Mouse (Mus musculus) liver, embryonic 16.5 days (tissue): ENCODE results near the gene Bik. TPM values are rescaled to one million over a fixed set of nuclear protein-coding genes. Genes with fewer than 3 reads are reported as not detected.

Source experiments
- ATAC-seq: fragments of 200-750 bp; cut with Nextera tagmentation; 2 replicates; pipeline ENCODE4 v1.8.0; 2017; ENCODE audit warnings: low read depth, mild to moderate bottlenecking, moderate number of reproducible peaks, moderate library complexity
- H3K27ac ChIP-seq: fragments of 300-500 bp; sonication (generic); 2 replicates; pipeline ENCODE4 v1.5.1; 2014; ENCODE audit warnings: mild to moderate bottlenecking, low read length
- H3K27me3 ChIP-seq: fragments of 300-500 bp; sonication (generic); 2 replicates; pipeline ENCODE4 v1.6.1; 2014; ENCODE audit warnings: low read depth, low read length, mixed read lengths; ENCODE audit not compliant: control insufficient read depth, insufficient read depth
- H3K36me3 ChIP-seq: fragments of 300-500 bp; sonication (generic); 2 replicates; pipeline ENCODE4 v1.6.1; 2014; ENCODE audit warnings: mild to moderate bottlenecking; ENCODE audit not compliant: control insufficient read depth, insufficient read depth
- H3K4me1 ChIP-seq: fragments of 300-500 bp; sonication (generic); 2 replicates; pipeline ENCODE4 v1.6.1; 2014; ENCODE audit warnings: low read depth, low read length, mixed read lengths; ENCODE audit not compliant: control insufficient read depth
- H3K4me2 ChIP-seq: fragments of 300-500 bp; sonication (generic); 2 replicates; pipeline ENCODE4 v1.6.1; 2014; ENCODE audit warnings: low read depth, low read length, mixed read lengths
- H3K4me3 ChIP-seq: fragments of 300-500 bp; sonication (generic); 2 replicates; pipeline ENCODE4 v1.5.1; 2014; ENCODE audit warnings: low read depth, mild to moderate bottlenecking, low read length
- H3K9ac ChIP-seq: fragments of 300-500 bp; sonication (generic); 2 replicates; pipeline ENCODE4 v1.6.1; 2014; ENCODE audit warnings: low read depth, low read length
- H3K9me3 ChIP-seq: fragments of 300-500 bp; sonication (generic); replicated peaks from 2 replicates; pipeline ENCODE4 v1.6.1; 2016; ENCODE audit warnings: low read length; ENCODE audit not compliant: control insufficient read depth
- WGBS: fragments of 180-500 bp; shearing (Covaris S2); extraction: QIAGEN DNeasy Blood & Tissue Kit; methylation state at CpG from one replicate; pipeline ENCODE4 v1.1.7; 2014; ENCODE audit not compliant: insufficient replicate concordance; 5-methylcytosine and 5-hydroxymethylcytosine counted together
- polyA plus RNA-seq: library from polyadenylated mRNA; unstranded; fragments of >200 nt; fragmentation: Nextera tagmentation; extraction: Ambion mirVana; gene quantifications from 2 replicates; pipeline ENCODE4 v1.2.1, GENCODE M21; 2015

Gene Bik
- polyA plus RNA-seq, 1 experiment from 2014 or later, result 1.8 TPM

- Histone ChIP-seq H3K4me1 (peaks cover 7% of the 10 kb centered on the region), H3K4me3 (no peak overlapping the region), H3K27ac (no peak overlapping the region), H3K9ac (no peak overlapping the region), H3K27me3 (no peaks in the 10 kb centered on the region), H3K4me2 (no peak overlapping the region), H3K9me3 (no peaks in the 10 kb centered on the region), H3K36me3 (no peaks in the 10 kb centered on the region; the same call in 1 of the 2 replicates)
- no peak for ATAC-seq
Measured at GRCm38 (mm10) chr15:83553831-83554230, 27.2 kb downstream of the Bik start.

DNA sequence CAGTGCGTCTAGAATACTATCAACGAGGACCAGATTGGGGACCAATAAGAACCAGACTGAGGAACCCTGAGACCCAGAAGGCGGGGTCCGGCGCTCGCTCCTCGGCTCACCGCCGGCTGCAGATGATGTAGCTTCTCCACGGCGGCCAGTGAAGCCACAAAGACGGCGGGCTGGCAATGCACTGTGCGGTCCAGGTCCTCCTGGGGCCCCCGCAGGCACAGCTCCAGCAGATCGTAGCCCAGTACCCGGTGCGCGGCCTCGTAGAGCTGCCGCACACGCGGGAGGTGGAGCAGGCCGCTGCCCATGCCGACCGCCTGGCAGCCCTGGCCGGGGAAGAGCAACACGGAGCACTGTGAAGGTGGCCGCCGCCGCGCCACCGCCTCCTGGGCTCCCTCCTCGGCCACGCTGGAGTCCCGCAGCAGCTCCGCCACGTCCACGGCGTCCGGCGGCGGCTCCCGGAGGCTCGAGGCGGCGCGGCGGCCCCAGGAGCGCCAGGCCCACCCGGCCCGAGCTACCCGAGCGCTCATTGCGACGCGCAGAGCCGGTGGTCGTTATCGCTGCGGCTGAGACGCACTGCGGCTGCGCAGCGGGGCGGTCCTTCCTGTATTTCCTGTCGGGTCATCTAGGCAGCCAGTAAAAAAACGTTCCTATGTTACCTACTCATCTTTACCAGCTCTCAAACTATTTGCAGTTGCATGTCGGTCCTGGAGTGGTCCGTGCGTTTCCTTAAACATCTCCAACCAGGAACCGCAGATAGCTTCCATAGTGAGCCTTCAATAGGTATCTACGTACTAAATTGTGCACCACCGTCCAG, 28.7 kb downstream of the Bik start:
- H3K4me1 ChIP-seq, result peaks cover 7% of the 10 kb centered on the region
- ATAC-seq, result peak; percentile 89
- H3K27me3 ChIP-seq, result no peaks in the 10 kb centered on the region
- H3K36me3 ChIP-seq, result no peaks in the 10 kb centered on the region
- peak overlapping the region; percentile 90 for H3K4me3 ChIP-seq
- peak overlapping the region; percentile 94 for H3K4me2 ChIP-seq
- H3K9me3 ChIP-seq, result no peaks in the 10 kb centered on the region
- under 1% methylated on average over 72 of the region's 74 CpGs for WGBS
- H3K9ac ChIP-seq, result peak overlapping the region; percentile 93
- peak overlapping the region; percentile 87 for H3K27ac ChIP-seq

DNA sequence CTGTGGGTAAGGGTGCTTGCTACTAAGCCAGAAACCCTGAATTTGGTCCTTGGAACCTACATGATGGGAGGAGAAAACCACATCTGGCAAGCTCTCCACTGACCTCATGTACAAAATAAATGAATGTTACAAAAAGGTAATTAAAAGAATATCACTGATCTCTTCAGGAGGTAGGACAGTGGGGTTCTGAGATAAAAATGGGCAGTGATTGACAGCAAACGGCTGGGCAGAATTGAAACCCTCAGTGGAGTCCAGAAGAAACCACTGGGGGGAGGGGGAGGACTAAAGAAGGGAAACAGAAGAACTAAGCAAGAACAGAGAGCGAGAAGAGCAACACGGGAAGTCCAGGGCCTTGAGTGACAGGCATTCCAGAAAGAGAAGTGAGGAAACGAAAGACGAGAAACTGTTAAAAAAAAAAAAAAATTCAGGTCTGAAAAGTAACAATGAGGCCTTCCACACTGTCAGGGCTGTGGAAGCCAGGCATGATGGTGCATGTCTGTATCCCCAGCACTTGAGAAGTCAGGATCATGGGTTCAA, 34.3 kb downstream of the Bik start:
- Histone ChIP-seq H3K27me3 (no peaks in the 10 kb centered on the region), H3K9me3 (no peaks in the 10 kb centered on the region), H3K4me3 (no peak overlapping the region), H3K9ac (no peak overlapping the region), H3K36me3 (no peaks in the 10 kb centered on the region), H3K4me2 (no peak overlapping the region), H3K4me1 (peaks cover 30% of the 10 kb centered on the region), H3K27ac (peak overlapping the region; percentile 15; the same call in 1 of the 2 replicates)
- WGBS, result 22% methylated on average over 5 of the region's 5 CpGs
- no peak for ATAC-seq

DNA sequence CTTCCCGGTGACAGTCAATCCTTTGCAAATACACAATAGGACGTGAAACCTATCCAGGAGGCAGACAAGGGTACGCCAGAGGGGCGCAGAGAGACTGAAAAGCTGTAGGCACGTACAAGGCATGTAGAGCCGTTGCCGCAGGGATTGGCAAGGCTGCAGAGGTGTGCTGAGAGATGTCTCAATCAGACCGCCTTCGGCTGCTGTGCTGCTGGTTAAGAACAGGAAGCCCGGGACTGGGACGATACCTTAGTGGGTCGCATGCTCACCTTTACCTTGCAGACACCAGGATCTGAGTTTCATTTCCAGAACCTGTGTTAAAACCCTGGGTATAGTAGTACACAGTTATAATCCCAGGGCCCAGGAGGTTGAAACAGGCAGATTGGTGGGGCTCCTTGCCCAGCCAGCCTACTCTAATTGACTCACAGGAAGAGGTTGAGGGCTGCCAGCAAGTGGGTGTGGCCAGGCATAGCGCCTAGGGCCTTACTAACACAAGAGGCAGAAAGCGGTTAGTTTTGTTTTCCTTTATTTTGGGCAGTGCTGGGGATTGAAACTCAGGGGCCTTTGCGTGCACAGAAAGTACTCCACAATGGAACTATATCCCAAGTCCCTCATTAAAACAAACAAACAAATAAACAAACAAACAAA, 36.1 kb downstream of the Bik start:
- H3K9ac ChIP-seq, result peak overlapping the region; percentile 86
- peak overlapping the region; percentile 77 for H3K4me3 ChIP-seq
- H3K4me1 ChIP-seq, result peaks cover 35% of the 10 kb centered on the region
- peak overlapping the region; percentile 95 for H3K27ac ChIP-seq
- peak; percentile 44 for ATAC-seq
- no peaks in the 10 kb centered on the region for H3K27me3 ChIP-seq
- WGBS, result 28% methylated on average over 15 of the region's 15 CpGs
- H3K36me3 ChIP-seq, result no peaks in the 10 kb centered on the region
- no peaks in the 10 kb centered on the region for H3K9me3 ChIP-seq
- peak overlapping the region; percentile 83 for H3K4me2 ChIP-seq

DNA sequence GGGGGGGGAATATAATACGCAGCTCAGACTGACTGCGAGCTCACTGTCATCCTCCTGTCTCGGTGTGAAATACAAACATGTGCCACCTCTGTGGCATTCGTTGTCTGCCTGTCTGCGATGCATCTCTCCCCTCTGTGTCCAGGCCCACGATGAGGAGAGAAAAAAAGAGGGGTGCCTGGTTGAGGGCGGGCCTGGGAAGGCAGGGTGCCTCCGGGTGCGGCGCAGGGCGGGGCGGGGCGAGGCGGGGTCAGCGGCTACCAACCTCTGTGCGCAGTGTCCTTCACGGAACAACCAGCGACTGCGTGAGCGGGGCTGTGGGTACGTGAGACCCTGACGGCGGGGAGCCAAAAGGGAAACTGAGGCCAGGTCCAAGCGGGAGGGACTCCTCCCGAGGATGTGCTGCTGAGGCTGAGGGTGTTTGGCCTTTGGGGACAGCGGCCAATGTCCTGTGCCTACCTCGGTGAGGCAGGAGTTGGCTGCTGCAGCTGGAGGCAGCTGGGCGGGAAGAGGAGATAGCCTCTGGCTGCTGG, 36.7 kb downstream of the Bik start, which contains the start of the genes Tspo and Mcat:
TSS of gene Tspo (plus strand) at position 266 of the 530 bp plus-strand sequence.
TSS of gene Mcat (minus strand) at position 461 of the 530 bp plus-strand sequence.
- Histone ChIP-seq H3K4me3 (peak within 1 kb of the TSS; percentile 77), H3K9me3 (no peaks in the 10 kb centered on the region), H3K27me3 (no peaks in the 10 kb centered on the region), H3K27ac (peak within 1 kb of the TSS; percentile 95), H3K36me3 (no peaks in the 10 kb centered on the region), H3K4me1 (peaks cover 40% of the 10 kb centered on the region), H3K9ac (peak within 1 kb of the TSS; percentile 86), H3K4me2 (peak within 1 kb of the TSS; percentile 83)
- ATAC-seq, result peak; percentile 84
- under 1% methylated on average over 28 of the region's 28 CpGs for WGBS

GRCm38 (mm10) chr15:83563857-83564651, 37.4 kb downstream of the Bik start:
- H3K27me3 ChIP-seq, result no peaks in the 10 kb centered on the region
- peak overlapping the region; percentile 77 for H3K4me3 ChIP-seq
- no peaks in the 10 kb centered on the region for H3K9me3 ChIP-seq
- peaks cover 40% of the 10 kb centered on the region for H3K4me1 ChIP-seq
- 2% methylated on average over 27 of the region's 27 CpGs for WGBS
- H3K36me3 ChIP-seq, result no peaks in the 10 kb centered on the region
- peak overlapping the region; percentile 95 for H3K27ac ChIP-seq
- ATAC-seq, result peak; percentile 14; the same call in 1 of the 2 replicates
- peak overlapping the region; percentile 83 for H3K4me2 ChIP-seq
- H3K9ac ChIP-seq, result peak overlapping the region; percentile 86

GRCm38 (mm10) chr15:83565434-83565833, 38.8 kb downstream of the Bik start:
- H3K27me3 ChIP-seq, result no peaks in the 10 kb centered on the region
- no peaks in the 10 kb centered on the region for H3K9me3 ChIP-seq
- peak overlapping the region; percentile 74 for H3K27ac ChIP-seq
- ATAC-seq, result peak; percentile 88
- no peaks in the 10 kb centered on the region for H3K36me3 ChIP-seq
- peak overlapping the region; percentile 47 for H3K4me3 ChIP-seq
- H3K9ac ChIP-seq, result peak overlapping the region; percentile 49
- 58% methylated on average over 3 of the region's 3 CpGs for WGBS
- peaks cover 46% of the 10 kb centered on the region for H3K4me1 ChIP-seq
- peak overlapping the region; percentile 60 for H3K4me2 ChIP-seq

DNA sequence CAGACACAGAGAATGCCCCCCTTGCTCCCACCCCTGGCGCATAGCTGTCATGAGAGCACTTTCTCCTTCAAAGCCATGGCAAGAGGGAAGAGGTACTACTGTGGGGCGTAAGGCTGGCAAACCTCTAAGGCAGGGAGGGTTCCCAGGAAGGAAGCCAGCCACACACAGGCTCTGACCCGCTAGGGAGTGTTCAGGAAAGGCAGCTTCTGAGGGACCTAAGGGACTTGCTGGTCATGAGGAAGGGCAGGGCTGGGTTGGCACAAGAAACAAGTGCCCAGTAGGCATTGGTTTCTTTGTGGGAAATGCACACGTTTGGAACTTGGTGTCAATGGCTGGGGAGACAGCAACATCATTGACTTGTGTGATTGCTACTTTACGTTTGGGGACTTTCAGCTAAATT, 39.3 kb downstream of the Bik start:
- Histone ChIP-seq H3K9ac (peak overlapping the region; percentile 49; the same call in 1 of the 2 replicates), H3K36me3 (no peaks in the 10 kb centered on the region), H3K27ac (peak overlapping the region; percentile 74), H3K4me2 (peak overlapping the region; percentile 60), H3K27me3 (no peaks in the 10 kb centered on the region), H3K4me3 (peak overlapping the region; percentile 47), H3K9me3 (no peaks in the 10 kb centered on the region), H3K4me1 (peaks cover 46% of the 10 kb centered on the region)
- no peak for ATAC-seq
- 72% methylated on average over 5 of the region's 5 CpGs for WGBS
